Mouse (Mus musculus) liver, embryonic 11.5 days (tissue): ENCODE results near the gene E2f7. TPM values are rescaled to one million over a fixed set of nuclear protein-coding genes. Genes with fewer than 3 reads are reported as not detected.
A peak's percentile ranks its signal among the peaks of the same experiment; 100 is the strongest.

ENCODE experiments used
- ATAC-seq: fragments of 200-750 bp; cut with Nextera tagmentation; replicated peaks from 2 replicates; pipeline ENCODE4 v1.8.0; 2017; ENCODE audit warnings: moderate number of reproducible peaks, mild to moderate bottlenecking, moderate TSS enrichment, moderate library complexity; ENCODE audit not compliant: low FRiP score
- DNase-seq: peaks from one replicate; pipeline ENCODE4 v3.0.0-alpha.2; 2017; ENCODE audit warnings: low spot score
- H3K27ac ChIP-seq: fragments of 300-500 bp; sonication (generic); 2 replicates; pipeline ENCODE4 v1.5.1; 2014; ENCODE audit warnings: mild to moderate bottlenecking, low read depth, low read length, control low read depth
- H3K27me3 ChIP-seq: fragments of 300-500 bp; sonication (generic); replicated peaks from 2 replicates; pipeline ENCODE4 v1.6.1; 2014; ENCODE audit warnings: low read length, mixed read lengths; ENCODE audit not compliant: control insufficient read depth, insufficient read depth
- H3K36me3 ChIP-seq: fragments of 300-500 bp; sonication (generic); 2 replicates; pipeline ENCODE4 v1.6.1; 2014; ENCODE audit warnings: mild to moderate bottlenecking, low read length, moderate library complexity, mixed read lengths; ENCODE audit not compliant: control insufficient read depth, insufficient read depth
- H3K4me1 ChIP-seq: fragments of 300-500 bp; sonication (generic); replicated peaks from 2 replicates; pipeline ENCODE4 v1.6.1; 2014; ENCODE audit warnings: low read length, mixed read lengths; ENCODE audit not compliant: control insufficient read depth, insufficient read depth
- H3K4me2 ChIP-seq: fragments of 300-500 bp; sonication (generic); 2 replicates; pipeline ENCODE4 v1.6.1; 2014; ENCODE audit warnings: mild to moderate bottlenecking, control low read depth, moderate library complexity
- H3K4me3 ChIP-seq: fragments of 300-500 bp; sonication (generic); 2 replicates; pipeline ENCODE4 v1.5.1; 2014; ENCODE audit warnings: low read depth, low read length, control low read depth
- H3K9ac ChIP-seq: fragments of 300-500 bp; sonication (generic); 2 replicates; pipeline ENCODE4 v1.6.1; 2014; ENCODE audit warnings: low read depth, low read length, control low read depth
- H3K9me3 ChIP-seq: fragments of 300-500 bp; sonication (generic); 2 replicates; pipeline ENCODE4 v1.6.1; 2016; ENCODE audit warnings: low read length, inconsistent platforms, mixed read lengths; ENCODE audit not compliant: control insufficient read depth
- WGBS: fragments of 180-500 bp; shearing (Covaris S2); extraction: QIAGEN DNeasy Blood & Tissue Kit; methylation state at CpG from one replicate; pipeline ENCODE4 v1.1.7; 2014; 5-methylcytosine and 5-hydroxymethylcytosine counted together
- polyA plus RNA-seq: library from polyadenylated mRNA; unstranded; fragments of >200 nt; fragmentation: Nextera tagmentation; extraction: Ambion mirVana; gene quantifications from 2 replicates; pipeline ENCODE4 v1.2.1, GENCODE M21; 2014

E2f7 gene
- polyA plus RNA-seq, 1 experiment from 2014 or later = 18.8 TPM

DNA sequence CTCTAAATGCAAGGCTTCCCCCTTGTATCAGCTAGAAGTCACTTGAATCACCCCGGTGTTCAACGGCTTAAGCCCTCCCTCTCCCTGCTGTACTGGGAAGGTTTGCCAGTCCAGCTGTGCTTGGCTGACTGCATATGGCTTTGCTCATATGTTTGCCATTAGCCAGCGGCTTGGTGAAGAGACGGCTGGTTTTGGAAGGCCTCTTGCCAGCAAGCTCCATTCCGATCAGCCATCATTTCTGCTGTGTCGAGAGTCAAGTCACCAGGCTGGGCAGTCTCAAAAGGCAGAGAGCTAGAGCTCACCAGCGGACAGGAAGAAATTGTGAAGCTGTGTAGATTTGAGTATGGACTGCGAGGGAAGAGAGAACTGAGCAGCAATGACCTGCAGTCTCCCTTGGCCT, 61.2 kb downstream of the E2f7 start:
- no peak overlapping the region for H3K9ac ChIP-seq
- H3K36me3 ChIP-seq = no peaks in the 10 kb centered on the region
- H3K27ac ChIP-seq = no peak overlapping the region
- DNase-seq (no peak), ATAC-seq (no peak)
- H3K9me3 ChIP-seq = no peaks in the 10 kb centered on the region
- H3K27me3 ChIP-seq = no peaks in the 10 kb centered on the region
- no peak overlapping the region for H3K4me3 ChIP-seq
- 79% methylated on average over 8 of the region's 8 CpGs for WGBS
- H3K4me1 ChIP-seq = no peaks in the 10 kb centered on the region
- no peak overlapping the region for H3K4me2 ChIP-seq

DNA sequence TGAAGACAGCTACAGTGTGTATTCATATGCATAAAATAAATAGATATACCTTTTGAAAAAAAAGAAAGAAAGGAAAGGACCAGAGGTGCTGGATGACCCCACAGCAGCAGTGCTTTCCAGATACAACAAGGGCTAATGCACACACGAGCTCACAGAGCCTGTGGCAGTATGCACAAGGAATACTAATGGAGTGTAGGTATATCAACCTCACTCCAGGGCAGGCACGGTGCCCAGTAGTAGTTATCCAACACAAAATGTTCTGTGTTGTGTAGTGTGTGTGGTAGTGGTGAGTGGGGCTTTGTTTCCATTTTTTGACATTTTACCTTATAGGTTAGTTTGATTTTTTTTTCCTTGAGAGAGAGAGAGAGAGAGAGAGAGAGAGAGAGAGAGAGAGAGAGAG, 65.3 kb downstream of the E2f7 start:
- H3K9ac ChIP-seq = no peak overlapping the region
- H3K36me3 ChIP-seq = no peaks in the 10 kb centered on the region
- 75% methylated on average over 2 of the region's 2 CpGs for WGBS
- DNase-seq (no peak), ATAC-seq (no peak)
- no peaks in the 10 kb centered on the region for H3K27me3 ChIP-seq
- no peak overlapping the region for H3K27ac ChIP-seq
- no peak overlapping the region for H3K4me2 ChIP-seq
- H3K9me3 ChIP-seq = no peaks in the 10 kb centered on the region
- no peaks in the 10 kb centered on the region for H3K4me1 ChIP-seq
- no peak overlapping the region for H3K4me3 ChIP-seq

GRCm38 (mm10) chr10:110811209-110811861, 66.1 kb downstream of the E2f7 start:
- 82% methylated on average over 10 of the region's 10 CpGs for WGBS
- Histone ChIP-seq H3K27me3 (no peaks in the 10 kb centered on the region), H3K4me3 (no peak overlapping the region), H3K36me3 (no peaks in the 10 kb centered on the region), H3K9ac (no peak overlapping the region), H3K9me3 (no peaks in the 10 kb centered on the region), H3K4me2 (no peak overlapping the region), H3K4me1 (no peaks in the 10 kb centered on the region), H3K27ac (no peak overlapping the region)
- DNase-seq = no peak
- ATAC-seq = no peak

GRCm38 (mm10) chr10:110811862-110812225, 66.6 kb downstream of the E2f7 start:
- no peak for ATAC-seq
- 52% methylated on average over 2 of the region's 2 CpGs for WGBS
- H3K4me1 ChIP-seq = no peaks in the 10 kb centered on the region

DNA sequence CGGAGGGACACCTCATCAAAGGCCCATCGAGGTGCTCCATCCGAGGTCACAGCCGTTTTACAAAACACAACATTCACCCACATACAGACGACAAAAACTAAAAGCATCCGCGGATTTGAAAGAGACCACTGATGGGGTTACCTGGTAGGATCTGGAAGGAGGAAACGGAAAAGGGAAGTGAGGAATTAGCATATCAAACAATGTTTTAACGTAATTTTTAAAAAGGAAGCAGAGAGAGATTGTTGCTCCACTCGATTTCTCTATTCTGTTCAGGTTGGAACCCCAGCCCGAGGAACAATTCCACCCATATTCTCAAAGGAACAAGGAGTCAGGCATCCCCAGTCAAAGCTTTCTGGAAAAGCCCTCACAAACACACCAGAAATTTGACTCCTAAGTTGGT, 75.9 kb downstream of the E2f7 start:
- no peak overlapping the region for H3K27ac ChIP-seq
- 73% methylated on average over 11 of the region's 11 CpGs for WGBS
- no peaks in the 10 kb centered on the region for H3K36me3 ChIP-seq
- no peaks in the 10 kb centered on the region for H3K27me3 ChIP-seq
- H3K4me1 ChIP-seq = no peaks in the 10 kb centered on the region
- H3K9ac ChIP-seq = no peak overlapping the region
- no peak overlapping the region for H3K4me3 ChIP-seq
- no peak for ATAC-seq
- no peaks in the 10 kb centered on the region for H3K9me3 ChIP-seq
- H3K4me2 ChIP-seq = no peak overlapping the region
- no peak for DNase-seq

More at GRCm38 (mm10) chr10:110811862-110812225, 66.6 kb downstream of the E2f7 start:
- Histone ChIP-seq H3K9ac (no peak overlapping the region), H3K27me3 (no peaks in the 10 kb centered on the region), H3K4me2 (no peak overlapping the region), H3K9me3 (no peaks in the 10 kb centered on the region), H3K4me3 (no peak overlapping the region), H3K36me3 (no peaks in the 10 kb centered on the region), H3K27ac (no peak overlapping the region)
- no peak for DNase-seq

DNA sequence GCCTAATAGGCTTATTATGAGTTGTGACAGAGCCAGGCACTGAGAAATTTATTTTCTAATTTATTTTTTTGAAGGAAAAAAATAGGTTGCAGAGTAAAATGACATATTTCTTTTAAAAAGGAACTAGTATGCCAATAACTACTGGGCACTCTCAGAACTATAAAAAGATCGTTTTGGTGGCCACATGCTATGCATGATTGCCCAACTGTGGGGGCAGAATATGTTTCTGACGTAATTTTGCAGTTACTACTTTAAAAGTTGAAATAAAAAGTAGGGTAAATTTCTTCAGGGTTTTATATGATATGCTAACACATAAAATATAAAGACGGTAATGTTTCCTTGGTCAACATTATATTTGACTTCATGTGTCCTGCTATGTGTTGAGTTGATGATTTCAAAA, 76.5 kb downstream of the E2f7 start:
- Histone ChIP-seq H3K4me1 (no peaks in the 10 kb centered on the region), H3K4me2 (no peak overlapping the region), H3K4me3 (no peak overlapping the region), H3K27ac (no peak overlapping the region), H3K36me3 (no peaks in the 10 kb centered on the region), H3K9me3 (no peaks in the 10 kb centered on the region), H3K27me3 (no peaks in the 10 kb centered on the region), H3K9ac (no peak overlapping the region)
- 82% methylated on average over 3 of the region's 3 CpGs for WGBS
- ATAC-seq (no peak), DNase-seq (no peak)

DNA sequence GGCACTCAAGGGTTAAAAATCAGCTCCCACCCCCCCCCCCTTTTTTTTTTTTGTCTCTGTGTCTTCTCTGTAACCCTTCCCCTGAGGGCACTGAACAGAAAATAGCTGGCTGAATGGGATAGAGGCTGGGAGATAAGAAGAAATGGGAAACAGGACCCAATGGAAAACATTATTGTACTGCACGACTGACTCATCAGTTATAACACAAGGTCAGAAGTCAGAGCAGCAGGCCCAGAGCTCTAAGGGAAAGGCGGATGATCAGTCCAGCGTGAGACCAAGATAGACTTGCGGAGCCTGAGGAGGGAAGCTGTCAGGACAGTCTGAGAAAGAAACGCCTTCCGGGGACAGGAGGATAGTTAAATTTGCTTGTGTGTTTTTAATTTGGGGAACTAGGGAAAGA, 87.1 kb downstream of the E2f7 start:
- no peak overlapping the region for H3K4me3 ChIP-seq
- 0 out of 2 replicates have a peak, but pooled peaks have one; percentile 56 for ATAC-seq
- 52% methylated on average over 6 of the region's 6 CpGs for WGBS
- H3K9ac ChIP-seq = no peak overlapping the region
- no peak overlapping the region for H3K27ac ChIP-seq
- no peak for DNase-seq
- no peaks in the 10 kb centered on the region for H3K27me3 ChIP-seq
- H3K4me2 ChIP-seq = no peak overlapping the region
- H3K9me3 ChIP-seq = no peaks in the 10 kb centered on the region
- H3K4me1 ChIP-seq = no peaks in the 10 kb centered on the region
- H3K36me3 ChIP-seq = no peaks in the 10 kb centered on the region

DNA sequence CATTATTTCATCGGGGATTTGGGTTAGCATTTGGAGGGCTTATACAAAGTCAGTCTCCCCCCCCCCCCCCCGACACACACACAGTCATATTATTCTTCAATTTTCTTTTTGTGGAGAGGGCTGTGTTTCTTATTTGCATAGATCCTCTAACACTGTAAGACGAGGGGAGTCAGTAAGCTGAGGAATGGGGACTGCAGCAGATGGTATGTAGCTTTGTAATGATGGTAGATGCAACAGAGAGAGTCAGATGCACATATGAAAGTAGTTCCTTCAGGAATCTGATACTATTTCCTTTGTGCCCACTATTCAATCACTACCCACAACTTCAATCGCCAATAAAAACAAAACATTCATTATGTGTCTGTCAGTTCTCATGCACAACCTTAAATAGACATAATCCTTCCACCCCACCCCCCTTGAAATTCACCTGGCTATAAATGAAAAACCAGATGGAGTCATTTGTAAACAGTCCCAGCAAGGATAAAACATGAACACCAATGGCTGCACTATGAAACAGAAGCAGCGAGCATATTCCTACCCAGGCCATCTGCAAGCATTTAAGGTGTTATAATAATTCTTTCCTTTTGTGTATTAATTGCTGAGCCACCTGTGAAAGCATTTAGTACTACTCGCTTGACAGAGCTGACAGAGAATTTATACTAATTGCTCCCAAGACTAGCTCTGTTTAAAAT, 90.0 kb downstream of the E2f7 start:
- Histone ChIP-seq H3K9me3 (no peaks in the 10 kb centered on the region), H3K9ac (no peak overlapping the region), H3K27me3 (no peaks in the 10 kb centered on the region), H3K4me1 (no peaks in the 10 kb centered on the region), H3K4me2 (no peak overlapping the region), H3K4me3 (no peak overlapping the region), H3K36me3 (no peaks in the 10 kb centered on the region), H3K27ac (no peak overlapping the region)
- DNase-seq (no peak), ATAC-seq (no peak)
- 72% methylated on average over 6 of the region's 6 CpGs for WGBS
